Mouse (Mus musculus) CD4-positive, CD25-positive, alpha-beta regulatory T cell, adult 2 months (primary cell): ENCODE measurements around the gene Pik3c2b.

Source experiments
- DNase-seq: peaks from one replicate; pipeline ENCODE4 v3.0.0-alpha.2; 2012; ENCODE audit warnings: low read depth, low spot score

Gene Pik3c2b

DNA sequence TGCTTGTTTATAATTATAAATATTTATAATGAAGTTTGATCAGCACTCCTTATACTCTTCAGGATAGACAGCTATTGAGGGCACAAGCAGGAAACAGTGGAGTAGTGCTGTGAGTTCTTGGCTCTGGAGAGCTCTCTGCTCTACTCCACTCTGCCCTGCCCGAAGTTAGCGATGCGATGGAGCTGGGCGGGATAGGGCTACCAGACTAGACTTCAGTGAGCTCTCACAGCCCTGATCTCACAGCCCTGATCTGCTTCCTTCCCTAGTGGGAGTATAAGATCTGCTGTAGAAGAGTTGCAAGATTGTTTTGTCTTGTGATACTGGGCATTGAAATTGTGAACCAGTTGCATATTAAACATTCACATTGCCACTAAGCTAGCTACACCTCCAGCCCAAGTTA is 89.4 kb downstream of the Pik3c2b start:
- peak; percentile 30 for DNase-seq

DNA sequence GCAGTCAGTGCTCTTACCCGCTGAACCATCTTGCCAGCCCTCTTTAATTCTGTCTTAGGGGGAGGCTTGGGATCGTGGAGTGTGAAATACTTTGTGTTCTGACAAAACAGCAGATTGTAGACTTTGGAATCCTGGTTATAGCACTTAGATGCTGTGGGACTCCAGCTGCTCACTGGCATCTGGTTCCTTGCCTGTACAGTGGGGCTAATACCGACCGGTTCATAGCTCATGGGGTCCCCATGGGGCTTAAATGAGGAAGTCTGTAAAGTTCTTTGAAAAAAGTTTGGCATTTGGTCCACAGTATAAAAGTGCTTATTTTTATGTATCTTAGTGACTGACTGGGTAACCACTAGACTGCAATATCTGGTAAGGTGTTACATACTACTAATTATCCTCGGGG is 90.3 kb downstream of the Pik3c2b start:
- no peak for DNase-seq

GRCm38 (mm10) chr1:133138401-133138800 is 92.9 kb downstream of the Pik3c2b start:
- no peak for DNase-seq

DNA sequence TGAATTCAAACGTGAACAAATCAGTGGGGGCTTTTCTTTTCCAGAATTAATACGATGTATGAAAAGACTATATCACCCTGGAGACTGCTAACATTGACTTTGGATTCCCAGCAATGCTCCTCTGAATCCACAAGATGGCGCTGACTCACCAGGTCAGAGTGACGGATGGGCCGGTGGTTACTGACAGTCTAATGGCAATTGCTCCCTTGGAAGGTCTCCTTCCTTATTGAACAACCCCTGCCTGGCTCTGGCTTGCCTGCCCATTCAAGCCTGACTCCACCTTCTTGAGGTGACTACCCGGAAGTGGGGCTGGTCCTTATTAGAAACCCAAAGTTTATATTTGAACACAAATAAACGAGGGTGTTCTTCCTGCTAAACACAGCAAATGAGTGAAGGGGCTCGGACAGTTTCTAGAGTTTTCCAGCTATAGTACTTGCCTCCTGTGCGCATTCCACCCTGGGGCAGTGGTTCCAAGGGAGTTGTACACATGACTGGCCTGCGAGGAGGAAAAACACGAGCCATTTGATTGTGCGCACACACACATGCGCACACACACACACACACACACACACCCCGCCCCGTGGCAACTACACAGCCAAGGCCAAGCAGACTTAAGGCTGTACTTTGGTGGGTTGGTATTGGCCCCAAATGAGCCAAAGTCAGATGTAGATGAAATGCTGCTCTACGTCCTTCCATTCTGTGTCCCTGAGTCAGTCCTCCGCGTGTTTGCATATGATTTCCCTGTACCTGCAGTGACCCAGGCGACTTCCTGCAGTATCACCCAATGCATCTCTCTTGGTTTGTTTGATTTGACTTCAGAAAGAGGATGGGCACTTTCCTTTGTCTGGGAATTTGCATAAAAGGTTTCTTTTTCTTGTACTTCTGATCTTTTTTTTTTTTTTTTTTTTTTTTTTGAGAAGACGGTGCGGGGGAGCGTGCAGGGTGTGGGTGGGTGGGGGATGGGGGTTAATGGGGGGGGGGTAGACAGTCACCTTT is 100.8 kb downstream of the Pik3c2b start:
- DNase-seq = peak; percentile 75

DNA sequence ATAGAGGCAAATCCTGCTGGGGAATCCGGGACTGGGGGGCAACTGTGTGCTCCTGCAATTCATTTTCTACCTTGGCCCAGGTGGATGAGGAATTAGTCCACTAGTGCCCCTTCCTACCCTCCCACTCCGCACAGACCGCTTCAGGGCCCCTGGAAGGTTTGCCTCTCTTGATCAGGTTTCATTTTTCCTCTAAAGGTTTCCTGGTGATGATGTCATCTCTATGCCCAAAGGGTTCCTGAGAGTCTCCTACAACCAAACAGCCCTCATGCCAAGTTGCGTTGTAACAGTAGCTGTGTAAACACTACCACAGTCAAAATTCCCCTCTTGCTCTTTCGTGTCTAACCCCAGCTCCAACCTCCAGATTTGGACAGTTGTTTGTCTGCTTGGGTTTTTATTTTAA is 101.9 kb downstream of the Pik3c2b start:
- DNase-seq = no peak

DNA sequence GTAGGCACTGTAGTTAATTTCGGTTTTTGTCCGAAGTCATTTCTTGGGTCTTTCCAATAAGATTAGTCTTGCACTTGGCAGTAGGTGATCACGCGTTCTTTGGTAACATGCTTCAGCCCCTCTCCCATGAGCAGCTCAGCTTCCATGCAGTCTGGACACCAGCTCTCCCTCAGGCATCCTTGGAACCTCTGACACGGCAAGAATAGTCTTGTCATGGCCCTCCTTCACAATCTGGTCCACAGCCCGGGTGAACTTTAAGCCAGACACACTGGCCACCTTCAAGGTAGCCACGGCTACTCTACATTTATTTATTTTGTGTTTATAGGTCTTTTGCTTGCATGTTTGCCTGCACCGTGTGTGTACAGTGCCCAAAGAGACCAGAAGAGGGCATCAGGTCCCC is 102.7 kb downstream of the Pik3c2b start:
- DNase-seq = no peak

GRCm38 (mm10) chr1:133150556-133150955 is 105.1 kb downstream of the Pik3c2b start:
- DNase-seq = no peak

DNA sequence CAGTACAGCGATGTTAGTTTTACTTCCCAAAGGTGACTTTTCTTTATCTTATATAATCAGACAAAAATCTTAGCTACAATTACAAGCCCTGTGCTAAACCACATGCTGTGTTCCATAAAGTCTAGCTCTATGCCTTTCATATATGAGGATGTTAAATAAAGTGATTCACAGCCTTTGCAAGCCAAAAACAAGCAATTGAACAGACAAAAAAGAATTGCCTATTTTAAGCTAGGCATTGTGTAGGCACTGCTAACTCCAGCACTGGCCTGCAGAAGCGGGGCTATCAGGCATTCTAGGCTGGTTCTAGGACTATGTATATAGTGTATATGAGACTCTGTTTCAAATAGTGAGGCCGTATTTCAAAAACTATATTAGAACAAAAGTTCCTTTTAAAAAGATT is 106.7 kb downstream of the Pik3c2b start:
- DNase-seq = no peak

DNA sequence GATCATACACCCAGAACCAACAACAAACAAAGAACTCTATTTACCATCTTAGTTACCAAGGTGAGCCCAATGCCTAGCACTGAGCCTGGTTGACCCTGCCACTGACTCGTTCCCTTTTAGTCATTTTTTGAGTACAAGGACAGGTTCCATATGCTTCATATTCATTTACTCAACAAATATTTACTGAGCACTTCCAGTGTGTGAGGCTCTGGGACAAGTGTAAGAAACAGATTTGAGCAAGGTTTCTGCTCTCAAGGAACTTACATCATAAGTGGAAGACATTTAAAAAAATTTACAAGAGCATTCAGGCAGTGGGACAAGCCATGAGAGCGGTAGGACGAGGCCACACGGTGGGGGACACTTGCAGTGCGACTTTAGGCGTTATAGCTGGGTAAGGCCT is 109.8 kb downstream of the Pik3c2b start:
- DNase-seq = no peak
